Mouse (Mus musculus) spleen, adult 2 months (tissue): ENCODE measurements around the gene Relch. TPM values are rescaled to one million over a fixed set of nuclear protein-coding genes. Genes with fewer than 3 reads are reported as not detected.

ENCODE experiments used
- DNase-seq, 2 experiments: peaks; one replicate each; pipeline versions ENCODE4 v3.0.0 to v3.0.0-alpha.2; 2012 to 2021; ENCODE audit warnings: low spot score in 2 of 2, low read depth in 1 of 2
- H3K27ac ChIP-seq: fragments of 200-500 bp; 2 replicates; pipeline ENCODE4 v1.5.1; 2012; ENCODE audit warnings: low read length, inconsistent platforms; ENCODE audit not compliant: insufficient read depth
- H3K27me3 ChIP-seq: fragments of 200-500 bp; 2 replicates; pipeline ENCODE4 v1.6.1; 2012; ENCODE audit warnings: mild to moderate bottlenecking, moderate library complexity, low read length, inconsistent platforms; ENCODE audit not compliant: control insufficient read depth, insufficient read depth
- H3K36me3 ChIP-seq: fragments of 200-500 bp; 2 replicates; pipeline ENCODE4 v1.6.1; 2012; ENCODE audit warnings: mild to moderate bottlenecking, low read length, inconsistent platforms; ENCODE audit not compliant: control insufficient read depth, insufficient read depth
- H3K4me1 ChIP-seq: fragments of 200-500 bp; 2 replicates; pipeline ENCODE4 v1.6.1; 2011; ENCODE audit warnings: inconsistent platforms; ENCODE audit not compliant: control insufficient read depth, insufficient read depth, insufficient read length
- H3K4me3 ChIP-seq: fragments of 200-500 bp; 2 replicates; pipeline ENCODE4 v1.5.1; 2011; ENCODE audit warnings: mild to moderate bottlenecking, inconsistent platforms; ENCODE audit not compliant: insufficient read depth, insufficient read length; ENCODE audit errors: extremely low read depth
- CTCF ChIP-seq: fragments of 200-500 bp; IDR thresholded peaks from 2 replicates; pipeline ENCODE4 v1.5.1; 2011; ENCODE audit warnings: mild to moderate bottlenecking, inconsistent platforms; ENCODE audit not compliant: insufficient read depth, insufficient read length, insufficient replicate concordance; ENCODE audit errors: extremely low read depth
- POLR2A ChIP-seq: fragments of 200-500 bp; IDR thresholded peaks from 2 replicates; pipeline ENCODE4 v1.6.1; 2011; ENCODE audit warnings: low read depth, low read length, inconsistent platforms
- WGBS: fragments of 180-500 bp; shearing (Covaris S2); methylation state at CpG from one replicate; pipeline ENCODE4 v1.1.7; 2018; 5-methylcytosine and 5-hydroxymethylcytosine counted together
- polyA plus RNA-seq: library from polyadenylated mRNA; depleted of rRNA; stranded (reverse); fragments of >200 nt; gene quantifications from 2 replicates; pipeline ENCODE4 v1.2.3, GENCODE M21; 2012

Gene Relch
- polyA plus RNA-seq, 1 experiment = 21.1 TPM

DNA sequence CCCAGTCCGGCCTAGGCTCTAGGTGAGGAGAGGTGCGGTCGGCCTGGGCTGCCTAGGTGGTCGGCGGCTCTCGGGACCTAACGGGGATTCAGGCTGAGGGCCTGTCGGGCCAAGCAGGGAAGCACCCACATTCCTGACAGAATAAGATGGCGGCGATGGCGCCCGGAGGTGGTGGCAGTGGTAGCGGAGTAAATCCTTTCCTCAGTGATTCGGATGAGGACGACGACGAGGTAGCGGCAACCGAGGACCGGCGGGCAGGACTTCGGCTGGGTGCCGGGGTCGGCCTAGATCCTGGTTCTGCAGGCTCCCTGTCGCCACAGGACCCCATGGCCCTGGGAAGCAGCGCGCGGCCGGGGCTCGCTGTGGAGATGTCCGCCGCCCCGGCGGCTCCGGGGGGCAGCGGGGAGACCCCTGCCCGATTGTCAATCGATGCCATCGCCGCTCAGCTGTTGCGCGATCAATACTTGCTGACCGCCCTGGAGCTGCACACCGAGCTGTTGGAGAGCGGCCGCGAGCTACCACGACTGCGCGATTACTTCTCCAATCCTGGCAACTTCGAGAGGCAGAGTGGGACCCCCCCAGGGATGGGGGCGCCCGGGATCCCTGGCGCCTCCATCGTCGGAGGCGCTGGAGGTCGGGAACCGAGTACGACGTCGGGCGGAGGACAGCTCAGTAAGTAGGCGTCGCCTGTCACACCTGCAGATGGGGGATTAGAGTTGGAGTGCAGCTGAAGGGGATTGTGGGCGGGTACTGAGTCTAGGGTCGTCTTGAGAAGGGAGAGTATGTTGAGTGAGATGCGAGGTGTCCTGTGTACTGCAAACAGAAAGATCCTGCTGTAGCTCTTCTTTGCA is 526 bp downstream of the Relch start:
- Histone ChIP-seq H3K27me3 (no peaks in the 10 kb centered on the region), H3K36me3 (no peaks in the 10 kb centered on the region), H3K4me1 (no peaks in the 10 kb centered on the region), H3K4me3 (peak overlapping the region; percentile 90), H3K27ac (peak overlapping the region; percentile 73)
- whole genome bisulfite sequencing = under 1% methylated on average over 68 of the region's 68 CpGs
- no peak for DNase-seq
- no peak for TF ChIP-seq CTCF
- TF ChIP-seq POLR2A = no peak

DNA sequence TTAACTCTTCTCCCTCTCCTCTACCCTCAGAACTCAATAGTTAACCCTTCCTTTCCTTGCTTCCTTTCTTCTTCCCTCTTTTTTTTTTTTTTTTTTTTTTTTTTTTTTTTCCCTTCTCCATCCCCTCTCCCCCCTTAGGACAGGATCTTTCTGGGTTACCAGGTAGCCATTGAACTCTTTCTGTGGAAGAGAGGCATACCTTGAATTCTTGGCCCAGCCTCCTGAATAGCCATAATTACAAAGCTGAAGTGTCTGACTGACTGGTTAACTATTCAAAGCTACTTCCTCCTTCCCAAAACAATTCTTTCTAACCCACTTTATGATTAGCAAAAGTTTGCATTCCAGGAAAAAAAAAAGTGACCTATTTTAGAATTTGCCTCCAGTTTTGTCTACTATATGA is 6.0 kb downstream of the Relch start:
- no peaks in the 10 kb centered on the region for H3K27me3 ChIP-seq
- H3K4me1 ChIP-seq = no peaks in the 10 kb centered on the region
- H3K4me3 ChIP-seq = no peak overlapping the region
- no peak for DNase-seq
- no peaks in the 10 kb centered on the region for H3K36me3 ChIP-seq
- no peak overlapping the region for H3K27ac ChIP-seq
- TF ChIP-seq CTCF (no peak), POLR2A (no peak)

DNA sequence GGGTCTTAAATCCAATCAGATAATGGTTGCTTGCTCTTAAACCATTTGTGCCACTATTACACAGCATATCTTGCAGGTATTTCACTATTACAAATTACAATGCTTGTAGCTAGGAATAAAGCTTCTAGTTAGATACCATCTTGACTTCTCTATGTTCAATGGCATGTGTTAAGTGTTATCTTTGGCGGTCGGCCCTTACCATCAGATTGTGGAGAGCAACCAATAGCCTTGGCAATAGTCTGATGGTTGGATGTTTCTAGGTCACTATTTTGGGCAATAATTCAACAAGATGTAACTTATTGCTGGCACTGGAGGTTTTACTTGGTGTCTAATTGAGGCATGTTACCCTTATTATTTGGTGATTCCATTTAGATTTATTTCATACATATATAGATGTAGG is 11.1 kb downstream of the Relch start:
- Histone ChIP-seq H3K27ac (no peak overlapping the region), H3K36me3 (no peaks in the 10 kb centered on the region), H3K4me1 (no peaks in the 10 kb centered on the region), H3K27me3 (no peaks in the 10 kb centered on the region), H3K4me3 (no peak overlapping the region)
- no peak for TF ChIP-seq POLR2A
- TF ChIP-seq CTCF = no peak
- 92% methylated on average over 2 of the region's 2 CpGs for WGBS
- DNase-seq = no peak

DNA sequence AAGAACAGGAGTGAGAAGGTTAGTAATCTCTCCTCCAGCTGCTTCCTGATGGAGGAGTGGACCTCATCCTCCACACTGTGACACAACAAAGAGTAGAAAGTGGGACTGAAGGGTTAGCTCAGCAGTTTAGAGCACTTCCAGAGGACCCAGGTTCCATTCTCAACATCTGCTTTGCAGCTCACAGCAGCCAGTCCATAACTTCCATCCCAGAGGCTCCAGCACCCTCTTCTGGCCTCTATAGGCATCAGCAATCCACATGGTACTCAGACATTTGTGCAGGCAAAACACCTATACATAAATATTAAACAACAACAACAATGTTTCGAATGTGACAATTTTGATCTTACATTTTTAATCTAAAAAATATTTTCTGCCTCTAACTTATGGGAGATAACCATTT is 16.9 kb downstream of the Relch start:
- no peak overlapping the region for H3K4me3 ChIP-seq
- WGBS = 90% methylated on average over 1 of the region's 1 CpGs
- peaks cover 3% of the 10 kb centered on the region; the same call in 1 of the 2 replicates for H3K36me3 ChIP-seq
- TF ChIP-seq POLR2A = no peak
- peak; percentile 29; the same call in 1 of the 2 replicates for TF ChIP-seq CTCF
- H3K4me1 ChIP-seq = no peaks in the 10 kb centered on the region
- peak in 1 of 2 experiments; percentile 17 for DNase-seq
- no peaks in the 10 kb centered on the region for H3K27me3 ChIP-seq
- H3K27ac ChIP-seq = no peak overlapping the region

DNA sequence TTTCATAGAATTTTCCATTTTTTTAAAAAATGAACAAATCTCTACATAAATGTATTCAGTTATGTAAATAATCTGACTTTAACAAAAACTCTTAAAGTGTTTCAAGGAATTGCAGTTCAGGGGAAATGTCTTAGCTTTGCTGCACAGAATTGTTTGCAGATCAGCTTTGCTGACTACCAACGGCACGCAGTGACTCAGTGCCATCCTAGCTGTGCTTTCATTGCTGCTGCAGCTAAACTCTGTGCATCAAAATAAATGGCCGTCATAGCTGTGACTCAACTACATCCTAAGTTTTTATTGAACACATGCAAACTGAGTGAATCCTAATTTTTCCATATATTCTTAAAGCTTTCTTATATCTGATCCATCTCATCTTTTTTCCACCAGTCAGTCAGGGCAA is 21.8 kb downstream of the Relch start:
- DNase-seq = no peak
- H3K27ac ChIP-seq = no peak overlapping the region
- no peaks in the 10 kb centered on the region for H3K4me1 ChIP-seq
- H3K36me3 ChIP-seq = peaks cover 3% of the 10 kb centered on the region; the same call in 1 of the 2 replicates
- H3K4me3 ChIP-seq = no peak overlapping the region
- H3K27me3 ChIP-seq = no peaks in the 10 kb centered on the region
- 92% methylated on average over 3 of the region's 3 CpGs for WGBS
- TF ChIP-seq POLR2A (no peak), CTCF (no peak)

DNA sequence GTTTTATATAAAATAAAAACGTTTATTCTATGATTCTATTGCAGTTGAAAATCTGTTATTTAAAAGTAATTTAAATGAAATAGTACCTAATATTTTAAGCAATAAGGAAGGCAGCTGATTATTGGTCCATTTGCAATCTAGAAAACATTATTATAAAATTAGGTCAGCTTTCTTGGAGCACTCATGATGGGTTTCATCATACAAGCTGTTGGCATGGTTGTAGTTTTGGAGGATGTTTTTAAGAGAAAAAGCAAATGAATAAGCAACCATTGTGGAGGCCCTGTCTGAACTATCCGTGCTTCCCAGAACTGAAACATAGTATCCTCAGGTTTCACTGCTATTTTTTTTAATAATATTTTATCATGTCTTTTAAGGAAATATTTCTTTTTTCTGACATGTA is 31.9 kb downstream of the Relch start:
- no peak overlapping the region for H3K27ac ChIP-seq
- no peak overlapping the region for H3K4me3 ChIP-seq
- no peak for DNase-seq
- WGBS = 90% methylated on average over 2 of the region's 2 CpGs
- TF ChIP-seq POLR2A = no peak
- no peak for TF ChIP-seq CTCF
- no peaks in the 10 kb centered on the region for H3K27me3 ChIP-seq
- peaks cover 7% of the 10 kb centered on the region for H3K36me3 ChIP-seq
- no peaks in the 10 kb centered on the region for H3K4me1 ChIP-seq

DNA sequence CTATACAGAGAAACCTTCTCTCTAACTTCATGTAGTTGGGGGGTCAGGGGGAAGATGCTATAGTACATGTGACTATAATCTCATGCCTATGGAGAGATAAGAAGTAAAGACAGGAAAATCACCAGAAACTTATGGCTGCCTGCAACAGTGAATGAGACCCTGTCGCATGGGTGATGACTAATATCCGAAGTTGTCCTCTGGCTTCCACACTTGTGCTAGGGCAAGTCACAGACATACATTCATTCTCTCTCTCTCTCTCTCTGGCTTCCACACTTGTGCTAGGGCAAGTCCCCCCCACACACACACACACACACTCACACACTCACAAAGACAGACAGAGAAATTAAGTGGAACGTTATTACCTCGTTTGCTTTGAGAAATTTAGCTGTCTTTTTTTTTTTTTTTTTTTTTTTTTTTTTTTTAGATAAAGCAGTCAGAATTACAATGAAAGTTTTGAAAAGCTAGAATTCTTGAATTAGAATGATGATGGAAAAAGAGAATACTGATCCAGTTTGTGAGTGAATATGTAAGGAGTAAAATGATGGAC is 37.4 kb downstream of the Relch start:
- H3K4me1 ChIP-seq = no peaks in the 10 kb centered on the region
- TF ChIP-seq CTCF = no peak
- TF ChIP-seq POLR2A = no peak
- H3K27ac ChIP-seq = no peak overlapping the region
- no peaks in the 10 kb centered on the region for H3K27me3 ChIP-seq
- no peak overlapping the region for H3K4me3 ChIP-seq
- no peaks in the 10 kb centered on the region; the same call in 1 of the 2 replicates for H3K36me3 ChIP-seq
- DNase-seq = no peak
- WGBS = 94% methylated on average over 4 of the region's 4 CpGs
